Mouse (Mus musculus): ENCODE measurements around the gene Etl4. TPM values are rescaled to one million over a fixed set of nuclear protein-coding genes. Genes with fewer than 3 reads are reported as not detected.
A peak's percentile ranks its signal among the peaks of the same experiment; 100 is the strongest.
"Not testable (repeated sequence)": the region's sequence is repeated elsewhere in the genome, so short reads cannot be mapped to it uniquely, and the experiment has no call there.

Gene Etl4
- polyA plus RNA-seq, 1 experiment, result 83.4 TPM

DNA sequence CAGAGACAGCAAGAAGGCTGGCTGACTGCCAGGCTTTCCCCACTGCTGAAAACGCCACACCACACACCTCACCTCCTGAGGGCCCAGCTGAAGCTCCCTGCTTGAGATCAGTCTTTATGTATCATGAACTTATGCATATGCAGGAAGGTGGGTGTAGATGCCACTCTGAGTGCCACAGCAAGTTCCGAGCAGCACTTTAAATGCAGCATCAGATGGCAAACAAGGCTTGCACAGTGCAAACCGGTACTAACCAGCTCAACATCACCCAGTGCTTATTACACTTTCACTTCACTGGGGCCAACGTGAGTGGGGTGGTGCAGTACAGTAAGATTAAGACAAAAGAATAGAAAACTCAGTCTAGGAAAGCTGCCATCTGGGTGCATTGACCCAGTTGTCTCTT lies 235.8 kb downstream of the Etl4 start:
- DNase-seq (ENCODE audit: extremely low spot score in 1 of 2, low spot score in 1 of 2), result peak; percentile 26 to 50

DNA sequence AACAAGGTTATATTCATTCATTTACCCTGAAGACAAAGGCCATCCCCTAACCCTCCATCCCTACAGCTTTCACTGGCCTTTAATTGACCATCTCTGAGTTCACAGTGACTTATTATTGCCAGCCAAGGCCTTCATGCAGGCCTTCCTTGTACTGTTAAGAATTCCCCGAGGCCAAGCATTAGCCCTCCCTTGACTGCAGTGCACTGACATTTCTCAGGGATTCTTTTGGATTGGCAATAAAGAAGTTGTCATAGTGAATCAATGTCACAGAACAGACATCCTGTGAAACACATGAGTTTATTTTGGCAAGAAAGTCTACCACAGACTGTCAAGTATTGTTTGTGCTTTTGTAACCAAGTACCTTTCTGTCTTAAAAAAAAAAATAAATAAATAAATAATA lies 257.5 kb downstream of the Etl4 start:
- DNase-seq (ENCODE audit: extremely low spot score in 1 of 2, low spot score in 1 of 2), result no peak

DNA sequence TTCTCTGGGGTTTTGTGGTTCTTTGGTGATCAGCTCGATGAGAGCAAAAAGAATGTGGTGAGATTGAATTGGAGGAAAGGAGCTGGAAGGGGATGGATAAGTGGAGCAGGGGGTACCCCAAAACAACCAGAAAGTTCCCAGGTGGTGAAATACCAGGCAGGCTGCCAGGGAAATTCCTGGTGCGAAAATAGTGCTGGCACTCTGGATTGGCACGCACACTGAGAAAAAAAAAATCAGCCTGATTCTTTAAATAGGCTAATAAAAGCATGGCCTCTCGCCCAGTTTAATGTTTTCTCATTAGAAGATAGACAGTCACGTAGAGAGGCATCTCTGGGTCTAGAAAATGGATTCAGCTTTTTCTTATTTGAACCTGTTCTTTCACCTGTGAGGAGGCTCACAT lies 258.0 kb downstream of the Etl4 start:
- peak in 1 of 2 experiments; percentile 15 for DNase-seq (ENCODE audit: extremely low spot score in 1 of 2, low spot score in 1 of 2)

DNA sequence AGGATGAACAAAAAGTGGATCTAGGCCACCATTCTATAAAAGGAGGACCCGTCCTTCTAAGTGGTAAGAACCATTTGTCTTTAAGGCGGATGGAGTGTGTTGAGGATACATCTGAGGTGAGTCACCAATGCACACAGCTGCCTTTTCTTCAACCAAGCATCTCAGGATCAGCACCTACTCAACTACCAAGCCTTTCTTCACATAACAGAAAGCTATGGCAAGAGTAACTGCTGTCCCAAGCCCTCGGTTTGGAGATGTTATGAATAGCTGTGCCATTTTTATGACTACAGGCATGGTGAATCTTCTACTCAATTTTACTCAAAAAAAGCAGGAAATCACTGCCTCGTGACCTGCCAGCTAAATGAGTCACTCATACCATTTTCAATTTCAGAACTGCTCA lies 258.6 kb downstream of the Etl4 start:
- peak in 1 of 2 experiments; percentile 21 for DNase-seq (ENCODE audit: extremely low spot score in 1 of 2, low spot score in 1 of 2)

DNA sequence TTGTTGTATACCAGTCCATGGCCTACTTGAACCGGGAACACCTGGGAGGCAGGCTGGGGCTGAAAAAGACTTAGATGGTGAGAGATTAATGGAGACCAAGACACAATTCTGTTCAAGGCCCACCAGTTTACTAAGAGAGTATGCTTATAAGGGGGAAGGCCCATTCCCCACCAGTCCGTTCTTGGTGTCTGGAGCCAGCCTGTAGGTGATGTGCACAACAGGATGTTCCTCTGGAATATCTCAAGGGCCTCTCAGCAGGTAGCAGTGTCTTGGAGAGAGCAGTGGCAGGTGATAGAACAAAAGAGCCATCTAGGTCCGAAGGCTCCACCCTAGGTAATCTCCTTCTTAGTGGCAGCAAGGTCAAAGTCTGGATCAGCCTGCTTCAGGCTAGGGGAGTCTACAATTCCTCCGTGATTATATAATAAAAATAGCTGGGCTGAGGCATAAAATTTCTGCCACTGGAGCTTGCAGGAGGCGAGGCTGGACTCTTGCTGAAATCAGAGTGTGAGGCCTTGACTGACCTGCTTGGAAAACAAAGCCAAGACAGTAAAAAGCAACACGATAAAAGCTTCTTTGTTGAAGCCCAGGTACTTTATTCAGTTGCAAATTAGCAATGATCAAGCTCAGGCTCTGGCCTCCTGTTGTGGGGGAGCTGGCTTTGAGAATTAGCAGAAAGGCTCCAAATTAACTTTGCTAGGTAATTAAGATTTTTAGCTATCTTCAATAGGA lies 267.0 kb downstream of the Etl4 start:
- not testable (repeated sequence) for DNase-seq (ENCODE audit: extremely low spot score in 1 of 2, low spot score in 1 of 2)

DNA sequence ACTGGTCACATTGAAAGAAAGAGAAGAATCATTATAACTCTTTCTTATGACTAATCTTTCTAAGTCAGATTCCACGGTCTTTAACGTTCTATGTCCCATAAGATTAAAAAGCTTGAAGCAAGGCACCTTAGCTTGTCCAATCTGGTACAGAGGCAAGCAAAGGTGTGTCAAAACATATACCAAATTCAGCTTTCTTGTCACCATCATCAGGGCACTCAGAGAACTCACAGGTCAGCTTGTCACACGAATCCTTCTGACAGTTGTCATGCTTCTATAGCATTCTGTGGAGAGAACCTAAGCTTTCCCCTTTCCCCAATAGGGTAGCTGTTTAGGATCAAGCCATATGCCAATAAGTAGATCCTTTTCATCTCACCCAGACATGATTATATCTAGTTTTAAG lies 267.7 kb downstream of the Etl4 start:
- not testable (repeated sequence) for DNase-seq (ENCODE audit: extremely low spot score in 1 of 2, low spot score in 1 of 2)

DNA sequence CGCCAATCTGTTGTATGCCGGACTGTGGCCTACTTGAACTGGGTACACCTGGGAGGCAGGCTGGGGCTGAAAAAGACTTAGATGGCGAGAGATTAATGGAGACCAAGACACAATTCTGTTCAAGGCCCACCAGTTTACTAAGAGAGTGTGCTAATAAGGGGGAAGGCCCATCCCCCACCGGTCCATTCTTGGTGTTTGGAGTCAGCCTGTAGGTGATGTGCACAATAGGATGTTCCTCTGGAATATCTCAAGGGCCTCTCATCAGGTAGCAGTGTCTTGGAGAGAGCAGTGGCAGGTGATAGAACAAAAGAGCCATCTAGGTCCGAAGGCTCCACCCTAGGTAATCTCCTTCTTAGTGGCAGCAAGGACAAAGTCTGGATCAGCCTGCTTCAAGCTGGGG lies 271.0 kb downstream of the Etl4 start:
- DNase-seq (ENCODE audit: extremely low spot score in 1 of 2, low spot score in 1 of 2), result not testable (repeated sequence)

DNA sequence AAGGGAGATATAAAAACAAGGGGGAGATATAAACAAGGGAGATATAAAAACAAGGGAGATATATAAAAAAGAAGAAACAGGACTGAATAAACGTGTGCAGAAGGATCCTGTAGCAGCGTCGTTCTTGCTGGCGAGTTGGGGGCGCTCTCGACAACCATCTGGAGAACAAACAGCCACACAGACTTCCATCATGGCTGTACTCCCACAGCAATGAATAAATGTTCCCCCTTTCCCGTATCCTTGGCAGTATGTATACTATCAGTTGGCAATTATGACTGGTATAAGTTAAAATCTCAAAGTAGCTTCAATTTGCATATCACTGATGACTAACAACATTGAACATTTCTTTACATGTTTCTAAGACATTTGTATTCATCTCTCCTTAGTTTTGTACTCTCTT lies 277.6 kb downstream of the Etl4 start:
- not testable (repeated sequence) for DNase-seq (ENCODE audit: extremely low spot score in 1 of 2, low spot score in 1 of 2)

DNA sequence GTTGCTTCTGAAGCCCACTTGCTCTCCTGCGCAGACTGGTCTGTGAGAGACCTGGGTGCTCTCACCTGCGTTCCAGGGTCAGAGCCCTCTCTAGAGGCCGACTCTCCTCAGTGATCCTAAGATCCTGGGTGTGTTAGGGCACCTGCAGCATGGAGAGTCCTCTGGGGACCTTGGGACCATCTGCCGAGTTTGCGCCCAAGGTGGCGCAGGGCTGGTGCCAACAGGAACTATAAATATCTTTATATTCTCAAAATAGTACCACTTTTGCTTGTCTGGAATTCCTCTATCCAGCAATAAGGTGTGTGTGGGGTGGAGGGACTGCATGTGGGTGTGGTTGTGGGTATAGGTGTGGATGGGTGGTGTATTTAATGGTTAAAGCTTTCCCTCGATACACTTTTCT lies 293.4 kb downstream of the Etl4 start:
- DNase-seq (ENCODE audit: extremely low spot score in 1 of 2, low spot score in 1 of 2), result no peak

DNA sequence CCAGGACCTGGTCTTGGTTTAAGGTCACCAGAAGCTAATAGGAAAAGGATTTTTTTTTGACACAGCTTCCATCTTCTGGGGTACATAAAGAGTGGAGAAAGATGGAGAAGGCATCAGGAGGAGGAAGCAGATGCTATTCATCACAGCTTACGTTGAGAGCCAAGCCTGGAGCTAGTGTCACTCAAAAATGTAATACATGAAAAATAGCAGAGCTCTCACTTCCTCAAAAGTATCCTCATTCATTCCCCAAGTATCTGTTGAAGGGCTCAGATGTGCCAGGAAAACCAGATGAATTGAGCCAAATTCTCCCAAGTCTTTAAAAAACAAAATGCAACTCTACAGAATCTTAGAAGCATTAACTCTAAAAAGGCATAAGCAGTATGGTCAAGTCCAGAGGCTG lies 297.1 kb downstream of the Etl4 start:
- peak in 1 of 2 experiments; percentile 33 for DNase-seq (ENCODE audit: extremely low spot score in 1 of 2, low spot score in 1 of 2)

DNA sequence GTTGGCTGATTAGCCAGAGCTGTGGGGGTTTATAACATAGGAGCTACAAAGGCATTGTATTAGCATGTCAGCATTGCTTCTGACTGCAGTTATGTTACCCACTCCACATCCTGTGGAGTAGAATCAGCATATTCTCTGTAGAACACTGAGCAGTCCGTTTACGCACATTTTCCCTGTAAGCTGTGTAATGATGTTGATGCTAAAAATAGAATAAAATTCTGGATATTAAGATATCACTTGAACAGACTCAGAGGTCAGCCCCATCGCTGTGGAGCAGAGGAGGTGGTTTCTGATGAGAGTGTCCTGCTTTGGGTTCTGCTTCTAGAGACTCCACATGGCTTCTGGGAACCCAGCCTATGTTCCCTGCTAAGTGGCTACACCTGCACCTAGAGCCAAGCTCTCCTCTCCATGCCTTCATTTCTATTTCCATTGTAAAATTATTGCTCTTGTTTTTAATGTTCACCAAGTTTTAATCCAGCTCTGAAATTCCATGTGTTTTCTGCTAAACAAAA lies 299.2 kb downstream of the Etl4 start:
- DNase-seq (ENCODE audit: extremely low spot score in 1 of 2, low spot score in 1 of 2), result no peak

DNA sequence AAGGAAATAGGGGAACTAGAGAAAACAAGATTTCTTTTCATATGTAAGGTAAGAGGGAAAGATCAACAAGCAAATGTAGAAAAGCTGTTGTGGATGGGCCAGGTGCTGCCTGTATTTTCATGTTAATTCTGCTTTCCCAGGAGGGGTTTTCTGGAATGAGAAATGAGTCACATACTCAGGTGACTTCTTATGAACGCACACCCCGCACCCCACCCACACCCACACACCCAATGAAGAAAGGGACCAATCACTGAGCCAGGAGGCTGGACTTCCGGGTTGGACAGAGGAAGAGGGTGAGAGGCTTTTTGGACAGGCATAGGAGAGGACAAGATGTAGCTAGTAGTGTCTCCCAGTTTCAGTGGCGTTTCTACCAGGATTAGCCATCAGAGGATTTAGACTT lies 299.8 kb downstream of the Etl4 start:
- no peak for DNase-seq (ENCODE audit: extremely low spot score in 1 of 2, low spot score in 1 of 2)

DNA sequence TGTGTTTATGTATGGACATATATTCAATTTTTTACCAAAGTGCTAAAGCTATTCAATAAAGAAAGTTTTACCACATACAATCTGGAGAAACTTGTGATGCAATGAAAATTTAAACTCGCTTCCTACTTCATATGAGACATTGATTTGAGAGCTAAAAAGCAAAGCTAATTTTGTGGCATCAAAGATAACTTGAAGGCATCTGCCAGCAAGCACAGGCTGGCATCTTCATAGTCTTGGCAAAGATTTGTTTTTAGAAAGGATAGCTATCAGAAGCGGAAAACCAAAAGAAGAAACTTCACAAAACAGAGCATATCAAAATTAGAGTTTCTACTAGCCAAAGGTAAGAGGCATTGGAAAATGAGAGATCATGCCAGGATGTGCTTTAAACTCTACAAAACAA lies 306.7 kb downstream of the Etl4 start:
- peak; percentile 9 to 44 for DNase-seq (ENCODE audit: extremely low spot score in 1 of 2, low spot score in 1 of 2)

DNA sequence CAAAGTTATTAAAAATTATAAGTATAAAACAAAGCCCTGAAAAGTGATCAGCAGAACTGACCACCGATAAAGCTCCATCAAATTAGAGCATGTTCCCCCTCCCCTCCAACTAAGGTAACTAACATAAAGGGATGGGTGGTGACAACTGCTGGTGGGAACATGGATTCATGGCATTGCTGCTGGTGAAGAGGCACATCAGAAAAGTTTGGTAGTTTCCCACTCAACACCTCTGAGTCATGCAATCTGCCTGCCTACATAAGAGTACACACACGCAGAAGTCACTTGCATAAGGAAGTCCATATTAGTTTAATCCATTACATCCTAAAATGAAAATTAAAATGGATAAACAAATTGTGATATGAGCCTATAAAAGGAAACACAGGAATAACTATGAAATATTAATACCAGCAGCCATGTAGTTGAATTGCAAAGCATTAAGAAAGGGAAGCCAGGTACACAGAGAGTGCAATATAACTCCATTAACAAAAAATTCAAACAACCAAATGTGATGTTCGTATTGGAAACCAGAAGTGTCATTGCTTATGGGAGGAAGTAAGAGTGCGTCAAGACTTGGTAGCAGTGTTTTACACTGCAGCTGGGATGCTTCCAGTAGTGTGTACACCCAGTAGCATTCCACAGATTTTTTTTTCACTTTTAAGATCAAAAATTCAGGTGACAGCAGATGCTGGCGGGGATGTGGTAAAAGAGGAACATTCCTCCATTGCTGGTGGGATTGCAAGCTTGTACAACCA lies 307.3 kb downstream of the Etl4 start:
- DNase-seq (ENCODE audit: extremely low spot score in 1 of 2, low spot score in 1 of 2), result peak; percentile 74

DNA sequence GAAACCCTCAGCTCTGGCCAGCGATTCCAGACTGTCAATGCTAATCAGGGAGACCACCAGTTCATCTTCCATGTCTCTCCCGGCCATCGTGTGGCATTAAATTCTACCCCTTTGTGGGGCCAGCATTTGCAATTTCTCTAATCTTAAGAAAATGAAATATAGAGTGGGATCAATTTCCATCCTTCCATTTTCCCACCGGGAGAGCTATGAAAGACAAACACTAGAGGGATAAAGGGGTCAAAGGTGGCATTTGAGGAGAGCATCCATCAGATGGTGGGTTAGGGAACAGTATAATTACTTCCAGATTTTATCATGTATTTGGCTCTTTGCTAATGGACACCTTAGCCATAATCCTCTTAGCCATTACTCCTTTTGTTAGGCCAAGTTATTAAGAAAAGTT lies 321.8 kb downstream of the Etl4 start:
- DNase-seq (ENCODE audit: extremely low spot score in 1 of 2, low spot score in 1 of 2), result no peak

DNA sequence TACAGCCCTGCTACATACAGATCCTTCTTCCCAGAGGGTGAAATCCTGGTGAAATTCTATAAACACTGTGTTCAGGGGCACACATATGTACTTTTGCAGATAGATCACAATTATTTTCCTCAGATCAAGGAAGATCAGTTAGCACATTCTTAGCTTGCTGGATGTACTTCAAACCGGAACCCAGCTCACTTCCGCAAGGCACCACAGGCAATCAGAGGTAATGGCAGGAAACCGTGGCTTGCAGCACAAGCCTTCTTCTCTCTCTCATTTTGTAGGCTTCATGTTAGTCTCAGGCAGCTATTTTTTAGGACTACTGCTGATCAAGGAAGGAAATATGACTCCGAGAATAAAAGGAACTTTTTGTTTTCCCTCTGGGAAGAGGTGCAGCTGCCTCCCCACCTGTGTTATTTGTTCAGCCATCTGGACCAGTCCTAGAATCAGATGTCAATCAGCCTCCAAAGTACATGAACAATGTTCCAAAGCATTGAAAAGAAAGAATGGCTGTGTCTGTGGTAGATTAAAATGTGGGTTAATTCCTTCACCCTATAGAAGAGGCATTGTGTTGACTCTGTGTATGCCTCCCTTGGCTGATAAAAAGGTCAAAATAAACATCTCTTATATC lies 338.6 kb downstream of the Etl4 start:
- peak in 1 of 2 experiments; percentile 28 for DNase-seq (ENCODE audit: extremely low spot score in 1 of 2, low spot score in 1 of 2)

DNA sequence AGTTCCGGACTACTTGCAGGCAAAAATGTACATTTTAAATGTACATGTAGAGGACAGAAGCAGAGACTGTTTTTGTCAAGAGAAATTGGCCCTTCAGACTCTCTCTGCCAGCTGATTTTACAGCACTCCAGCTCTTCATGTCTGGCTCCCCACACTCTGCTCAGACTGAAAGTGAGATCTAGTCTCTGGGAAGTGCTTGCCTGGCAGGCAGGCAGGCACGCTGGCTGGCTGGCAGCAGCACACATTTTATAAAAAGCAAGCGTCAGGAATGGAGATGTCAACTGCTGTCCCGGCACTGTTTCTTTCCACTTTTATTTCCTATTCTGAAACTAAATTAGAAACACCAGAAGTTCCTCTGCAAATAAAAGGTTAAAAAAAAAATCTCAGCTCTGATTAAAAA lies 339.8 kb downstream of the Etl4 start:
- DNase-seq (ENCODE audit: extremely low spot score in 1 of 2, low spot score in 1 of 2), result peak; percentile 71 to 76

DNA sequence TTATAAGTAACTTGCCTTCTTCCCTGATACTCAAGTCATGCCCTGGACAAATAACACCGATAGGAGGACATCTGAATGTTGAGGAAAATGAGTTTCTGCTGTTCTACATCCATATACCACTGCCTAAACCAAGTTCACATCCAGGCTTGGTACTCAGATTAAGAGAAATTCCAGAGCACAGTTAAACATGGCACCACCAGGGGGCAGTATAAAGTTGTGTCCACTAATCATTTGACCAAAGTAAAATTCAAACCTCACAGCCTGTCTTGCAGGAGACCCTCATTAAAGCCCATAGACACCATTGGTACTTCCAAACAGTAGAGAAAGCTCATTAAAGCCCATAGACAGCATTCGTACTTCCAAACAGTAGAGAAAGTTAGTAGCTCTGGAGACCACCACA lies 366.5 kb downstream of the Etl4 start:
- peak in 1 of 2 experiments; percentile 76 for DNase-seq (ENCODE audit: extremely low spot score in 1 of 2, low spot score in 1 of 2)

DNA sequence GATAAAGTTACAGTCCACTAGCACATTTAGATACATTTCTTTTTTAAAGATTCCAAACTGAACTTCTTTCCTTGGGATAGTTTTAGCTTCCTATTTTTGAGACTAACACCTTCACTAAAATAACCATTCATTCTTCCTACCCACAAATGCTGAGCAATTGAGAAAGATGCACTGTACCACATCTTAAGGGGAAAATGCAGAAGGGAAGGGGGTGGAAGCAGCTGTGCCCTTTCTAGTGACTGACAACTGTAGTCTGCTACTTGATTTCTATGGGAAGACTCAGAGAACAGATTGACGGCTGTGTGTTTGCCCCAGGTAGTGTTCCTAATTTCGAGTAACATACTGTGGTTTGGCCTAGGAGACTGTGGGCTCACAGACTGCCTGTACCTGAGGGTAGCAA lies 372.3 kb downstream of the Etl4 start:
- peak; percentile 71 to 74 for DNase-seq (ENCODE audit: extremely low spot score in 1 of 2, low spot score in 1 of 2)

DNA sequence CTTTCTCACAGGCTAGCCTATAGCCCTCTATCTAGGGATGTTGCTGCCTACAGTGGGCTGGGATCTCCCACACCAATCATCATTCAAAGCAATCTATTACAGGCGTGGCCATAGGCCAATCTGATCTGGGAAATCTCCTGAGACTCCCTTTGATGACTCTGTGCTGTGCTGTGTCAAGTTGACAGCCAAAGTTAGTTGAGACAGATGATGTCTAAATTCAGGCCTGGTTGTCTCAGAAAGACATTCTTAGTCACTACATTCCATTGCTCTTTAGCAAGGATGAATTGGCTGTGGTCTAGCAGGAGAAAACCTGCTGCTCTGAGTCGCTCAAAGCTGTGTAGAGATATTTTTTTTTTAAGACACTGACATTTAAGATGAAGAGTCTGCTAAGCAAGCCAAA lies 374.8 kb downstream of the Etl4 start:
- peak in 1 of 2 experiments; percentile 16 for DNase-seq (ENCODE audit: extremely low spot score in 1 of 2, low spot score in 1 of 2)

DNA sequence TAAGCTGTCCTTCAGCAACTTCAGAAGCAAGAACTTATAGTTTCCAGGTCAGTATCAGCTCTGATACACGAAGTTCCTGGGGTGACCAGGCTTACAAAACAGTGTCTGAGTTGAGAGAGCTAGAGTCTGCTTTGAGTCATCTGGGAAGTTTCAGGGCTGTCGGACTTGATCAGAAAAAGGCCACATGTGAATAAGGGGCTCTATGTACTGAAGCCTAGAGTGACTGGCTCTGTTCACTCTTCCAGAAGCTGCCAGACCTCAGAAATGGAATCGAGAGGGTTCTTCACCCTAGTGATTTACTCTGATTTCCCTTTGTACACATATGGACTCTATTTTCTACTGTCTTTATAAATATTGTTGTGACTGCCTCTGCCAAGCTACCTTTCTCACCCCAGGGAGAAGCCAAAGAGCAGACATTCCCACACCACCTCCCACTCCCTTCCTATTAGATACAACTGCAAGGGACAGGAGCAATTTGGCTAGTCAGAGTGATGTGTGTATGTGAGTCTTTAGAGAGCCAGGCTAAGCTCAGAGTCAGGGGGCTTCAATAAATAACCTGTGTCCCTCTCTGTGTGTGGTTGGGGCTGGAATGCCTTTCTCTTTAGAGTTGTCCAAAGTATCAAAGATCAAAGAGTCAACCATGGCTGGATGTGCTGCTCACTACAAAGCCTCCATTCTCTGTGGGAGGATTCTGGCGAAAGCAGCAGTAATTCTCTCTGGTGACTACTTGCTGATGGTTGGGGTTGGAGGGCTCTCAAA lies 381.6 kb downstream of the Etl4 start:
- DNase-seq (ENCODE audit: extremely low spot score in 1 of 2, low spot score in 1 of 2), result no peak
